Mouse (Mus musculus) myocyte (in vitro differentiated cells): ENCODE results near the gene Rab30. TPM values are rescaled to one million over a fixed set of nuclear protein-coding genes. Genes with fewer than 3 reads are reported as not detected.
A peak's percentile ranks its signal among the peaks of the same experiment; 100 is the strongest.

ENCODE experiments used
- H3K27me3 ChIP-seq: one replicate; pipeline ENCODE4 v1.6.1; 2011; ENCODE audit not compliant: control insufficient read depth, insufficient read depth, insufficient read length
- H3K36me3 ChIP-seq: one replicate; pipeline ENCODE4 v1.6.1; 2011; ENCODE audit not compliant: control insufficient read depth, insufficient read depth
- H3K4me2 ChIP-seq: one replicate; pipeline ENCODE4 v1.6.1; 2011; ENCODE audit warnings: low read depth, control low read depth
- H3K4me3 ChIP-seq: one replicate; pipeline ENCODE4 v1.5.1; 2011; ENCODE audit warnings: mild to moderate bottlenecking, control low read depth, moderate library complexity
- H3K79me2 ChIP-seq: one replicate; pipeline ENCODE4 v1.6.1; 2011; ENCODE audit not compliant: control insufficient read depth, insufficient read depth
- H3ac ChIP-seq: one replicate; pipeline ENCODE4 v1.6.1; 2011; ENCODE audit not compliant: control insufficient read depth, insufficient read length
- CEBPB ChIP-seq: IDR thresholded peaks from 2 replicates; pipeline ENCODE4 v1.6.1; 2011; ENCODE audit warnings: mild to moderate bottlenecking, moderate library complexity; ENCODE audit not compliant: poor library complexity, insufficient read depth, severe bottlenecking
- E2F4 ChIP-seq: IDR thresholded peaks from one replicate; pipeline ENCODE4 v1.6.1; 2011; ENCODE audit warnings: mild to moderate bottlenecking, control low read depth, moderate library complexity; ENCODE audit not compliant: insufficient read depth
- MAX ChIP-seq: IDR thresholded peaks from one replicate; pipeline ENCODE4 v1.6.1; 2011; ENCODE audit warnings: low read depth, mild to moderate bottlenecking, control low read depth
- MYOD1 ChIP-seq, 3 experiments: IDR thresholded peaks; one replicate each; pipeline ENCODE4 v1.6.1; 2011; ENCODE audit warnings: control low read depth in 2 of 3, low read depth in 2 of 3, mild to moderate bottlenecking in 2 of 3, moderate library complexity in 1 of 3; ENCODE audit not compliant: insufficient read length in 2 of 3, control insufficient read depth in 1 of 3
- MYOG ChIP-seq, 3 experiments: IDR thresholded peaks; one replicate each; pipeline ENCODE4 v1.6.1; 2011; ENCODE audit warnings: control low read depth in 2 of 3, low read depth in 2 of 3, mild to moderate bottlenecking in 2 of 3; ENCODE audit not compliant: insufficient read length in 2 of 3, control insufficient read depth in 1 of 3, insufficient read depth in 1 of 3
- POLR2A ChIP-seq: IDR thresholded peaks from one replicate; pipeline ENCODE4 v1.6.1; 2011; ENCODE audit warnings: low read depth, mild to moderate bottlenecking, control low read depth, moderate library complexity; ENCODE audit not compliant: insufficient read length
- POLR2AphosphoS2 ChIP-seq: IDR thresholded peaks from one replicate; pipeline ENCODE4 v1.6.1; 2011; ENCODE audit warnings: low read depth, control low read depth; ENCODE audit not compliant: insufficient read length
- REST ChIP-seq: IDR thresholded peaks from one replicate; pipeline ENCODE4 v1.6.1; 2011; ENCODE audit warnings: mild to moderate bottlenecking, control low read depth, moderate library complexity; ENCODE audit not compliant: insufficient read depth, insufficient read length
- SRF ChIP-seq: IDR thresholded peaks from one replicate; pipeline ENCODE4 v1.6.1; 2011; ENCODE audit warnings: low read depth; ENCODE audit not compliant: control insufficient read depth, insufficient read length
- TCF12 ChIP-seq: IDR thresholded peaks from one replicate; pipeline ENCODE4 v1.6.1; 2011; ENCODE audit warnings: mild to moderate bottlenecking, control low read depth; ENCODE audit not compliant: poor library complexity, insufficient read depth, severe bottlenecking
- TCF3 ChIP-seq: IDR thresholded peaks from one replicate; pipeline ENCODE4 v1.6.1; 2011; ENCODE audit warnings: low read depth, control low read depth; ENCODE audit not compliant: insufficient read length
- USF1 ChIP-seq: IDR thresholded peaks from one replicate; pipeline ENCODE4 v1.6.1; 2011; ENCODE audit warnings: low read depth, mild to moderate bottlenecking, control low read depth, moderate library complexity
- polyA plus RNA-seq: library from polyadenylated mRNA; unstranded; fragments of >200 nt; fragmentation: generic; extraction: Trizol; gene quantifications from one replicate; pipeline ENCODE4 v1.2.1, GENCODE M21; 2012; ENCODE audit warnings: missing spikeins

The Rab30 gene
- polyA plus RNA-seq, 1 experiment, result 2.7 TPM

DNA sequence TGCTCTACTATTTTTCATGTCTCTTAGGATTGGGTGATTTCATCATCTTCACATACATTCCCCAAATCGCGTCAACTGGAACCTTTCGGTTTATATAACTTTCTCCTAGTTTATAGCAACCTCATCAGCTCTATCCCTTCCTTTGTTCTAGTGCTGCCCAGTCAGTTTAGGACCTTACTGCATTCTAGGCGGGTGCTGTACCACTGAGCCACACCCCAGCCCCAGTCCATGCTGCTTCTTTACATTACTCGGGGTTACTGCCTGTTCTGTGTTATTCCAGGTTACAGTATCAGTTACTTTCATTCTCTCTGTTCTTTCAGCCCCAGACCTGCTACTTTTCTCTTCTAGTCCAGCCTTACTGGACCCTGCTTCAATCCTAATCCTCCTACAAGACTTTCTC, 145.8 kb downstream of the Rab30 start:
- H3K79me2 ChIP-seq, result no peaks in the 10 kb centered on the region
- H3K4me3 ChIP-seq, result no peak overlapping the region
- H3K27me3 ChIP-seq, result no peaks in the 10 kb centered on the region
- H3ac ChIP-seq, result no peak overlapping the region
- H3K36me3 ChIP-seq, result peaks cover 3% of the 10 kb centered on the region
- no peak for TF ChIP-seq TCF12
- TF ChIP-seq TCF3, result no peak
- no peak for TF ChIP-seq MAX
- TF ChIP-seq POLR2AphosphoS2, result no peak
- H3K4me2 ChIP-seq, result no peak overlapping the region

DNA sequence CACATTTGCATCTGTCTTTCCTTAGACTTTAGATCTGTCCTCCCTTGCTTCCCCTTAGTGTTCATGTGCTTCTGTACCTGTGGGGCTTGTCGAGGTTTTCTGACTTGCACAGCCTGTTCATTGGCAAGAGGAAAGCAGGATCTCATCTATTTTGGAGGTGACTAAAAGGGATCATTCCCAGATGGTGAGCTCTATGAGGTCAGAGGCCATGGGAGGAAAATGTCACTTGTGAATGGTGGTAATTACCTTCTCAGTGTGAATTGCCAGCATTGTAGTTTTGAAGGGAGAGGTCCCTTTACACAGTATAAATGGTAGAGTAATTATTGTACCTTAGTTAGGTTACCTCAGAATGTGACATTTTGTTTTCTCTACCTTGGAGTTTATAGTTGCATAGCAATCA, 148.8 kb downstream of the Rab30 start:
- no peak overlapping the region for H3K4me2 ChIP-seq
- TF ChIP-seq E2F4, result no peak
- TF ChIP-seq REST, result no peak
- TF ChIP-seq MYOD1 (IDR thresholded peaks at IDR 0.05; ENCODE audit: control insufficient read depth in 1 of 3, insufficient read length in 2 of 3, low read depth in 2 of 3), result no peak
- TF ChIP-seq MAX, result no peak

DNA sequence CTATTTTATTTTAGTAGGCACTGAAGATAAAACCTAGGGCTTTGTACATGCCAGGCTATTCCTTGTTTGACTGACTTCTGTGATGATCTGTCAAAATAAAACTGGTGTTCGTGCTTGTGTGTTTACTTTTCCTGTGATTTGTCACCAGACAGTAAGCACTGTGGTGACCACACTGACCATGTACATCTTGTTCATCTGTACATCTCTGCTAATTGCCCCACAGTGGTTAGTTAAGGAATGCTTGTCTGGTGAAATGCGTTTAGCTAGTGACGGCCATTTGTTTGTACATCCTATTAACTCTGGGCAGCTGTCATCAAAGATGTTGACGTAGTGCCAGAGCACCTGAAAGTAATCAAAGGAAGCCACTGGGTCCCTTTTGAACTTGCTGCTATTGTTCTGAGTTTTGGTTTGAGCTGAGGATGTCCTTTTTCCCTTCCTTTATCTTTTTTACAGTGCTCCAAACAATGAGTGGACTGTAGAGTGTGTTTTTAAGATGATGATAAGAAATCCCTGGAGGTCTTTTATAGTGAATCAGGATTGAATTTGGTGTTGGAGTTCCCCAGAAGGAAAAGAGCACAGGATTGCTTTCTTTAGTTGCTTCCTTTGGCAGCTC, 149.3 kb downstream of the Rab30 start:
- no peak overlapping the region for H3K4me3 ChIP-seq
- H3K27me3 ChIP-seq, result no peaks in the 10 kb centered on the region
- TF ChIP-seq TCF3 (no peak), MYOD1 (IDR thresholded peaks at IDR 0.05; ENCODE audit: control insufficient read depth in 1 of 3, insufficient read length in 2 of 3, low read depth in 2 of 3) (no peak), POLR2A (no peak), TCF12 (no peak), MAX (no peak), REST (no peak), POLR2AphosphoS2 (no peak), E2F4 (no peak), USF1 (no peak), CEBPB (no peak), SRF (no peak), MYOG (IDR thresholded peaks at IDR 0.05; ENCODE audit: control insufficient read depth in 1 of 3, insufficient read depth in 1 of 3, insufficient read length in 2 of 3, low read depth in 2 of 3) (no peak)
- no peak overlapping the region for H3ac ChIP-seq
- H3K4me2 ChIP-seq, result peak overlapping the region; percentile 12
- peaks cover 3% of the 10 kb centered on the region for H3K36me3 ChIP-seq
- H3K79me2 ChIP-seq, result no peaks in the 10 kb centered on the region

More for the DNA sequence above, 148.8 kb downstream of the Rab30 start:
- Histone ChIP-seq H3K79me2 (no peaks in the 10 kb centered on the region), H3K4me3 (no peak overlapping the region), H3K27me3 (no peaks in the 10 kb centered on the region), H3K36me3 (peaks cover 3% of the 10 kb centered on the region), H3ac (no peak overlapping the region)

DNA sequence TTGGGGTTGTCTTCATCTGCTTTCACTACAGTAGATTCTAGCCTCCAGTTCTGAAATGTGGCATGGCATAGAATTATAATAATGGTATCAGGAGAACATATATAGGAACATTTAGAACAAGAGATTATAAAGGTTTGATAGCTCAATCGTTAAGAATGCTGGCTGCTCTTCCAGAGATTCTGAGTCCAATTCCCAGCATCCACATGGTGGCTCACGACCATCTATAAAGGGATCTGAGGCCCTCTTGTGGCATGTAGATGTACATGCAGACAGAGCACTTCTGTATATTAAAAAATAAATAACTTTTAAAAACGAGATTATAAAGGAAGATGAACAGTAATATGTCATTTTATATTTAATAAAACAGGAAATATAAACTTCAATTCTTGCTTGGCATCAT, 152.1 kb downstream of the Rab30 start:
- no peak for TF ChIP-seq CEBPB
- TF ChIP-seq MAX, result no peak
- no peak for TF ChIP-seq TCF3
- no peak for TF ChIP-seq E2F4
- no peak for TF ChIP-seq MYOD1 (IDR thresholded peaks at IDR 0.05; ENCODE audit: control insufficient read depth in 1 of 3, insufficient read length in 2 of 3, low read depth in 2 of 3)
- no peak for TF ChIP-seq POLR2AphosphoS2
- no peak for TF ChIP-seq SRF
- TF ChIP-seq POLR2A, result no peak
- TF ChIP-seq USF1, result no peak
- TF ChIP-seq TCF12, result no peak
- no peak for TF ChIP-seq REST
- H3K36me3 ChIP-seq, result no peaks in the 10 kb centered on the region

More for the DNA sequence above, 152.1 kb downstream of the Rab30 start:
- no peak overlapping the region for H3K4me3 ChIP-seq
- no peaks in the 10 kb centered on the region for H3K79me2 ChIP-seq
- no peak overlapping the region for H3K4me2 ChIP-seq
- no peaks in the 10 kb centered on the region for H3K27me3 ChIP-seq
- no peak overlapping the region for H3ac ChIP-seq

Other genes with a start within 250 kb of the Rab30 start
- gene Ccdc90b, start 180.5 kb upstream of the Rab30 start, polyA plus RNA-seq, result 10.6 TPM
- 0.74 TPM for gene Ankrd42, start 104.5 kb upstream of the Rab30 start, polyA plus RNA-seq
- gene Pcf11, start 71.7 kb upstream of the Rab30 start, polyA plus RNA-seq, result 11.1 TPM
- gene Ddias, start 132.6 kb downstream of the Rab30 start, polyA plus RNA-seq, result 2.0 TPM
- gene Prcp, start 132.9 kb downstream of the Rab30 start, polyA plus RNA-seq, result 10.8 TPM